Mouse (Mus musculus) liver, adult 2 months (tissue): ENCODE data around the gene Ophn1. TPM values are rescaled to one million over a fixed set of nuclear protein-coding genes. Genes with fewer than 3 reads are reported as not detected.

ENCODE experiments used
- DNase-seq: peaks from one replicate; pipeline ENCODE4 v3.0.0-alpha.2; 2011; ENCODE audit warnings: low read depth, low spot score; ENCODE audit errors: extremely low read depth
- H3K27ac ChIP-seq: fragments of 200-500 bp; replicated peaks from 2 replicates; pipeline ENCODE4 v1.5.1; 2012; ENCODE audit warnings: low read depth, mild to moderate bottlenecking, control low read depth, inconsistent platforms, low read length; ENCODE audit not compliant: insufficient read depth
- H3K27me3 ChIP-seq: fragments of 200-500 bp; 2 replicates; pipeline ENCODE4 v1.6.1; 2012; ENCODE audit warnings: mild to moderate bottlenecking, moderate library complexity, low read length, inconsistent platforms; ENCODE audit not compliant: control insufficient read depth, insufficient read depth
- H3K36me3 ChIP-seq: fragments of 200-500 bp; 2 replicates; pipeline ENCODE4 v1.6.1; 2012; ENCODE audit warnings: low read length, inconsistent platforms; ENCODE audit not compliant: control insufficient read depth, insufficient read depth
- H3K4me1 ChIP-seq: fragments of 200-500 bp; 2 replicates; pipeline ENCODE4 v1.6.1; 2011; ENCODE audit warnings: low read length; ENCODE audit not compliant: control insufficient read depth, insufficient read depth
- H3K4me3 ChIP-seq: fragments of 200-500 bp; 2 replicates; pipeline ENCODE4 v1.5.1; 2011; ENCODE audit warnings: low read depth, mild to moderate bottlenecking, control low read depth, low read length, moderate library complexity; ENCODE audit not compliant: insufficient read depth
- H3K79me2 ChIP-seq: fragments of 200-500 bp; 2 replicates; pipeline ENCODE4 v1.6.1; 2012; ENCODE audit warnings: inconsistent platforms, mild to moderate bottlenecking, low read length, moderate library complexity; ENCODE audit not compliant: control insufficient read depth, insufficient read depth
- H3K9ac ChIP-seq: fragments of 200-500 bp; 2 replicates; pipeline ENCODE4 v1.6.1; 2012; ENCODE audit warnings: low read depth, mild to moderate bottlenecking, control low read depth, inconsistent platforms, low read length
- CTCF ChIP-seq: fragments of 200-500 bp; IDR thresholded peaks from 2 replicates; pipeline ENCODE4 v1.5.1; 2011; ENCODE audit warnings: low read depth, low read length, control low read depth
- POLR2A ChIP-seq: fragments of 200-500 bp; IDR thresholded peaks from 2 replicates; pipeline ENCODE4 v1.6.1; 2011; ENCODE audit warnings: low read length, control low read depth; ENCODE audit not compliant: insufficient read depth; ENCODE audit errors: extremely low read depth
- WGBS: fragments of 180-500 bp; shearing (Covaris S2); methylation state at CpG from one replicate; pipeline ENCODE4 v1.1.7; 2018; 5-methylcytosine and 5-hydroxymethylcytosine counted together
- polyA plus RNA-seq: library from polyadenylated mRNA; depleted of rRNA; stranded (reverse); fragments of >200 nt; gene quantifications from 2 replicates; pipeline ENCODE4 v1.2.3, GENCODE M21; 2012
- total RNA-seq: library from RNA; depleted of rRNA; stranded (reverse); fragments of >200 nt; gene quantifications from 2 replicates; pipeline ENCODE4 v1.2.3, GENCODE M21; 2014

Ophn1 gene
- total and polyA plus RNA-seq, 2 experiments = 0.71 to 2.5 TPM

DNA sequence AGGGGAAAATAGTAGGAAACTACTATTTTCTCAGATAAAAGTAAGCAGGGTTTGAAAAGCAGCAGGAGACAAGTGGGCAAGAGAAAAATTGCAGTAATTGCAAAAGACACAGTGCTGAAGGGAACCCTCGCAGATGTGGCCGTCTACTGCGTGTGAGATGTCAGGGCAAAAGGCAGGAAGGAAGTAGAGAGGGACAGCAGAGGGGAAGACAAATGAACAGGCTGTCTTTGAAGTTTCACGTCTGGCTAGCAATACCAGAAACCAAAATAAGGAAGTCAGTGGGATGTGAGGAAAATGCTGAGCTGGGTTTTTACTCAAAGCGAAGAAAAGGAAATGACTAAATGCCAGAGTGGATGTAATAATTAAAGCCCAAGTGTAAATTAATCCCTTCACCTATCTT, 30.7 kb downstream of the Ophn1 start:
- no peaks in the 10 kb centered on the region for H3K27me3 ChIP-seq
- TF ChIP-seq POLR2A = no peak
- TF ChIP-seq CTCF = no peak
- no peaks in the 10 kb centered on the region for H3K36me3 ChIP-seq
- WGBS = 77% methylated on average over 5 of the region's 5 CpGs
- no peaks in the 10 kb centered on the region for H3K4me1 ChIP-seq
- no peak overlapping the region for H3K27ac ChIP-seq
- DNase-seq = peak; percentile 21
- no peak overlapping the region for H3K4me3 ChIP-seq
- no peaks in the 10 kb centered on the region for H3K79me2 ChIP-seq
- no peak overlapping the region for H3K9ac ChIP-seq

DNA sequence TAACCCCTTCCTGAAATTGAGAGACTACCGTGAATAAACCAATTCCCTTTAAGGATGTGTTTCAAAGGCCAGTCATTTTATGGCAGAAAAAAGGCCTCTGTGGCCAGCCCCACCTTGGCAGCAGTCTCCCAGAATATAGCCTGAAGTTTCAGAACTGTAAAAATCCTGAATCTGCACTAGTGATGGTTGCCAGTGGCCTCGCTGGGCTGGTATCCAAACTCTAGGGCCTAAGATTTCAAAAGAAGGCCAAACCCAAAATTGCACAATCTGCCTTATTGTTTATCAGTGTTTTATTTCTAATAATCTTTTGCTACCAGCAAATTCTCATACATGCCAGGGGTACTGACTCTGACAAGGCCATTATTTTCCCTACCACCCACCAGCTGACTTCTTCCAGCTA, 34.8 kb downstream of the Ophn1 start:
- 16% methylated on average over 2 of the region's 2 CpGs for WGBS
- peak; percentile 70 for DNase-seq
- no peaks in the 10 kb centered on the region for H3K4me1 ChIP-seq
- no peak overlapping the region for H3K4me3 ChIP-seq
- no peaks in the 10 kb centered on the region for H3K79me2 ChIP-seq
- no peaks in the 10 kb centered on the region for H3K36me3 ChIP-seq
- TF ChIP-seq POLR2A = no peak
- no peak for TF ChIP-seq CTCF
- no peak overlapping the region for H3K27ac ChIP-seq
- no peak overlapping the region for H3K9ac ChIP-seq
- H3K27me3 ChIP-seq = no peaks in the 10 kb centered on the region

DNA sequence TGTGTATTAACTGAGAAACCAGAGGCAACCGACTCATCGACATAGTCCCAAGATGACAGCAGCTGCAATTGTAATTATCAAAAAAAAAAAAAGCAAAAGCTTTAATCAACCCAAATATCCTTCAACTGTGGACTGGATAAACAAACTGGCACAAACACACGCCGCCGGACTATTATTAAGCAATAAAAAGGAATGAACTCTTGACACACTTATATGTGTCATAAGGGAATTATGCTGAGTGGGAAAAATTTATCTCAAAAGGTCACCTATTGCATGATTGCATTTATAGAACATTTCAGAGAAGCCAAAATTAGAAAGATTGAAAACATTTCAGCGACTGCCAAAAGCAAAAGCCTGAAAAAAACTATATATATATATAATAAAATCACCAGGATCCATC, 40.0 kb downstream of the Ophn1 start:
- Histone ChIP-seq H3K9ac (no peak overlapping the region), H3K79me2 (no peaks in the 10 kb centered on the region), H3K4me1 (no peaks in the 10 kb centered on the region), H3K36me3 (no peaks in the 10 kb centered on the region), H3K27ac (no peak overlapping the region), H3K4me3 (no peak overlapping the region), H3K27me3 (no peaks in the 10 kb centered on the region)
- TF ChIP-seq POLR2A (no peak), CTCF (no peak)
- DNase-seq = peak; percentile 59
- 22% methylated on average over 6 of the region's 6 CpGs for WGBS

DNA sequence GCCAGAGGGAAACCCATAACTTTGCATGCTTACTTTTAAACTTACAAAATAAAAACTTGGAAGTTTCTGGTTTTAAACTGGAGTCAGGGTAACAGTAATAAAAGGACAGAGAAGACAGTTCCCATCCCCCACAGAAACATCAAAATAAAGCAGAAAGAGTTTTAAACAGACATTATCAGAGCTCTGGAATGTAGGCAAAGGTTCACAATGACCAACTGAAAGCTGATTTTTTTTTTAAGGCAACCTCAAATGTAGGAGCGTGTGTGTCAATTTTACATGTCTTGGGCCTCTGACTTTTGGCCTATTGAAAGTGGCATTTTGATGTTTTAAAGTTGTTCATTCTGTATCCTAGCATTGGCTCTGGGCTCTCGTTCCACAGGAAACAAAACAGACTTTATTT, 49.2 kb downstream of the Ophn1 start:
- no peak overlapping the region for H3K27ac ChIP-seq
- WGBS = 8% methylated on average over 2 of the region's 2 CpGs
- no peaks in the 10 kb centered on the region for H3K79me2 ChIP-seq
- H3K9ac ChIP-seq = no peak overlapping the region
- DNase-seq = no peak
- H3K4me3 ChIP-seq = no peak overlapping the region
- no peak for TF ChIP-seq CTCF
- no peak for TF ChIP-seq POLR2A
- no peaks in the 10 kb centered on the region for H3K36me3 ChIP-seq
- no peaks in the 10 kb centered on the region for H3K4me1 ChIP-seq
- H3K27me3 ChIP-seq = no peaks in the 10 kb centered on the region

DNA sequence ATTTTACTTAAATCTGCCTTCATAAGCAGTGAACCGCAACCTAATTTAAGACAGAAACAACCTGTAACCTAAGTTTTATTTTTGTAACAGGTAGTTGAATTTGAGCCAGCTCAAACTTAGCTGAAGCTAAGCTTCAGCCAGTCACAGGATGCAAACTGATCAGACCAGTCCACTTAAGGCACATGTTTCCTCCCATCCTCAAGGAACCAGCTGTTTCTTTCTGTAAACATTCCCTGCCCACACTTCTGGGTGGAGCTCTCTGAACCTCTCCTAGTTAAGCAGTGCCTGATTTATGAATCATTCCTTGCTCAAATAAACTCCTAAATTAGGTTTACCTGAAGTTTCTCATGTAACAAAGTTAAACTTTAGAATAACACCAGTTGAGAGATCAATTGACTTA, 54.8 kb downstream of the Ophn1 start:
- H3K4me3 ChIP-seq = no peak overlapping the region
- 100% methylated on average over 1 of the region's 1 CpGs for WGBS
- no peak overlapping the region for H3K9ac ChIP-seq
- H3K36me3 ChIP-seq = no peaks in the 10 kb centered on the region
- no peaks in the 10 kb centered on the region for H3K79me2 ChIP-seq
- no peaks in the 10 kb centered on the region for H3K4me1 ChIP-seq
- H3K27ac ChIP-seq = no peak overlapping the region
- DNase-seq = no peak
- TF ChIP-seq POLR2A (no peak), CTCF (no peak)
- no peaks in the 10 kb centered on the region for H3K27me3 ChIP-seq

DNA sequence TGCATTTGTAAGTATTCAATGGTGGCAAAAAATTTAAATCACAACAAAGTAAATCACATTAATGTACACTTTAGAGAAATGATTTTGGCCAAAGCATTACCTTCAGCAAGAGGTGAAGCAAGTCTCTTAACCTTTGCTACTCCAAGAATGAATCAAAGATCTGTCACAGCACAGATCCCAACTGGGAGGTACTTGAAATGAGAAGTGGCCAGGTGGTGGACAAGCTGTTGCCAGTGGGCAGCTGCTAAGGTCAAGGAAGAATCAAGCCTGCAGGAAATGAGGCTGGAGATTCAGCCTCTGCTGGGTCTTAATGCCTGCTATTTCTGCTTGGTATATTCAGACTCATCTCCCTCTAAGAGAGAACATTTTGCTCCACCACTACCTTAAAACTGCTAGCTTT, 87.0 kb downstream of the Ophn1 start:
- H3K4me3 ChIP-seq = no peak overlapping the region
- no peak for TF ChIP-seq CTCF
- no peak for TF ChIP-seq POLR2A
- no peaks in the 10 kb centered on the region for H3K4me1 ChIP-seq
- H3K27me3 ChIP-seq = no peaks in the 10 kb centered on the region
- no peak overlapping the region for H3K9ac ChIP-seq
- no peaks in the 10 kb centered on the region for H3K36me3 ChIP-seq
- H3K79me2 ChIP-seq = no peaks in the 10 kb centered on the region
- no peak overlapping the region for H3K27ac ChIP-seq
- DNase-seq = no peak
